Mouse (Mus musculus) E14TG2a.4 (cell line): Measurements from ENCODE around the gene Gm826.

Experiments used
- H3K27me3 ChIP-seq: 2 replicates; pipeline ENCODE4 v1.6.1; 2014; ENCODE audit warnings: low read length, control low read depth; ENCODE audit not compliant: insufficient read depth
- H3K36me3 ChIP-seq: 2 replicates; pipeline ENCODE4 v1.6.1; 2014; ENCODE audit warnings: low read length, control low read depth; ENCODE audit not compliant: insufficient read depth
- H3K4me1 ChIP-seq: replicated peaks from 2 replicates; pipeline ENCODE4 v1.6.1; 2014; ENCODE audit warnings: low read depth, low read length, control low read depth
- H3K4me3 ChIP-seq: replicated peaks from 2 replicates; pipeline ENCODE4 v1.5.1; 2014; ENCODE audit warnings: mild to moderate bottlenecking, low read length
- H3K9me3 ChIP-seq: 2 replicates; pipeline ENCODE4 v1.6.1; 2014; ENCODE audit warnings: low read length, control low read depth
- CTCF ChIP-seq: conservative IDR thresholded peaks from 2 replicates; pipeline ENCODE4 v1.5.1; 2014; ENCODE audit warnings: low read length
- NANOG ChIP-seq: IDR thresholded peaks from 2 replicates; pipeline ENCODE4 v1.6.1; 2014; ENCODE audit warnings: borderline replicate concordance, low read length, mixed read lengths
- POU5F1 ChIP-seq: IDR thresholded peaks from 2 replicates; pipeline ENCODE4 v1.6.1; 2014; ENCODE audit warnings: low read length, borderline replicate concordance

The Gm826 gene

GRCm38 (mm10) chr2:160339595-160339994, 5.6 kb upstream of the Gm826 start:
- Histone ChIP-seq H3K27me3 (peaks cover 23% of the 10 kb centered on the region), H3K36me3 (no peaks in the 10 kb centered on the region), H3K9me3 (no peaks in the 10 kb centered on the region), H3K4me1 (no peaks in the 10 kb centered on the region), H3K4me3 (no peak overlapping the region)
- TF ChIP-seq NANOG, result no peak
- no peak for TF ChIP-seq CTCF
- TF ChIP-seq POU5F1, result no peak

- TF ChIP-seq CTCF (no peak), NANOG (no peak)
Observed at GRCm38 (mm10) chr2:160336053-160336452, 2.1 kb upstream of the Gm826 start.

DNA sequence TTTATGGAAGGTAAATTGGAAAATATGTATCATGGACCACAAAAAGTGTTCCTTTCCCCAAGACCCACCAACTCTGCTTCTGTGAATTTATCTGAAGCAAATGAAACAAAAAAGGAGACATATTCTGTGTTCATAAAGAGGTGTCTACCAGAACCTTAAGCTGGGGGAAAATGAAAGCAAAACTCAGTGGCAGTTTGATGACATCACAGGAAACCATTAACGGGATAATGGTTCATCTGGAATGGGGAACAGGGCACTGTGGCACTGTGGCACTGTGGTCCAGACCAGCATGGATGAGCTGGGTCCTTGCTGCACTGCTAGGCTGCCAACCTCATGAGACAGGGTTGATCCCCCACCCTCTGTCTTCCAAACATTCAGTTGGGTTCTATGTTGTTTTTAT, 1.1 kb upstream of the Gm826 start:
- Histone ChIP-seq H3K4me3 (no peak overlapping the region), H3K9me3 (no peaks in the 10 kb centered on the region), H3K36me3 (no peaks in the 10 kb centered on the region), H3K27me3 (peaks cover 13% of the 10 kb centered on the region), H3K4me1 (no peaks in the 10 kb centered on the region)
- TF ChIP-seq CTCF, result no peak
- TF ChIP-seq NANOG, result no peak
- TF ChIP-seq POU5F1, result no peak

More at GRCm38 (mm10) chr2:160336053-160336452, 2.1 kb upstream of the Gm826 start:
- no peak overlapping the region for H3K4me3 ChIP-seq
- H3K36me3 ChIP-seq, result no peaks in the 10 kb centered on the region
- peaks cover 13% of the 10 kb centered on the region for H3K27me3 ChIP-seq
- H3K4me1 ChIP-seq, result no peaks in the 10 kb centered on the region
- H3K9me3 ChIP-seq, result no peaks in the 10 kb centered on the region

GRCm38 (mm10) chr2:160332516-160333325, 1.2 kb downstream of the Gm826 start:
- no peak for TF ChIP-seq CTCF
- no peak for TF ChIP-seq NANOG
- TF ChIP-seq POU5F1, result no peak
- no peaks in the 10 kb centered on the region for H3K36me3 ChIP-seq
- no peak overlapping the region for H3K4me3 ChIP-seq
- H3K4me1 ChIP-seq, result no peaks in the 10 kb centered on the region
- 0 out of 2 replicates have a peak, but pooled peaks cover 10% of the 10 kb centered on the region for H3K27me3 ChIP-seq
- no peaks in the 10 kb centered on the region for H3K9me3 ChIP-seq

GRCm38 (mm10) chr2:160328886-160329285, 5.1 kb downstream of the Gm826 start:
- Histone ChIP-seq H3K9me3 (no peaks in the 10 kb centered on the region), H3K27me3 (0 out of 2 replicates have a peak, but pooled peaks cover 5% of the 10 kb centered on the region), H3K4me3 (no peak overlapping the region), H3K36me3 (no peaks in the 10 kb centered on the region), H3K4me1 (no peaks in the 10 kb centered on the region)
- TF ChIP-seq CTCF (no peak), POU5F1 (no peak), NANOG (no peak)

GRCm38 (mm10) chr2:160327716-160328115, 6.2 kb downstream of the Gm826 start:
- TF ChIP-seq POU5F1, result no peak
- no peak for TF ChIP-seq CTCF
- no peak for TF ChIP-seq NANOG
- Histone ChIP-seq H3K4me1 (no peaks in the 10 kb centered on the region), H3K27me3 (0 out of 2 replicates have a peak, but pooled peaks cover 14% of the 10 kb centered on the region), H3K9me3 (no peaks in the 10 kb centered on the region), H3K36me3 (no peaks in the 10 kb centered on the region), H3K4me3 (no peak overlapping the region)

GRCm38 (mm10) chr2:160327167-160327566, 6.8 kb downstream of the Gm826 start:
- Histone ChIP-seq H3K9me3 (no peaks in the 10 kb centered on the region), H3K4me3 (no peak overlapping the region), H3K36me3 (no peaks in the 10 kb centered on the region), H3K27me3 (peaks cover 19% of the 10 kb centered on the region; the same call in 1 of the 2 replicates), H3K4me1 (no peaks in the 10 kb centered on the region)
- TF ChIP-seq NANOG (no peak), POU5F1 (no peak), CTCF (no peak)

GRCm38 (mm10) chr2:160325105-160325644, 8.8 kb downstream of the Gm826 start:
- Histone ChIP-seq H3K4me1 (no peaks in the 10 kb centered on the region), H3K9me3 (no peaks in the 10 kb centered on the region), H3K4me3 (no peak overlapping the region), H3K36me3 (no peaks in the 10 kb centered on the region), H3K27me3 (peaks cover 19% of the 10 kb centered on the region; the same call in 1 of the 2 replicates)
- no peak for TF ChIP-seq CTCF
- no peak for TF ChIP-seq POU5F1
- TF ChIP-seq NANOG, result no peak
